Mouse (Mus musculus) kidney, adult 9 months (tissue): ENCODE measurements around the gene Chit1.
A peak's percentile ranks its signal among the peaks of the same experiment; 100 is the strongest.

ENCODE experiments used
- DNase-seq: peaks from one replicate; pipeline ENCODE4 v3.0.0; 2022

Chit1 gene

DNA sequence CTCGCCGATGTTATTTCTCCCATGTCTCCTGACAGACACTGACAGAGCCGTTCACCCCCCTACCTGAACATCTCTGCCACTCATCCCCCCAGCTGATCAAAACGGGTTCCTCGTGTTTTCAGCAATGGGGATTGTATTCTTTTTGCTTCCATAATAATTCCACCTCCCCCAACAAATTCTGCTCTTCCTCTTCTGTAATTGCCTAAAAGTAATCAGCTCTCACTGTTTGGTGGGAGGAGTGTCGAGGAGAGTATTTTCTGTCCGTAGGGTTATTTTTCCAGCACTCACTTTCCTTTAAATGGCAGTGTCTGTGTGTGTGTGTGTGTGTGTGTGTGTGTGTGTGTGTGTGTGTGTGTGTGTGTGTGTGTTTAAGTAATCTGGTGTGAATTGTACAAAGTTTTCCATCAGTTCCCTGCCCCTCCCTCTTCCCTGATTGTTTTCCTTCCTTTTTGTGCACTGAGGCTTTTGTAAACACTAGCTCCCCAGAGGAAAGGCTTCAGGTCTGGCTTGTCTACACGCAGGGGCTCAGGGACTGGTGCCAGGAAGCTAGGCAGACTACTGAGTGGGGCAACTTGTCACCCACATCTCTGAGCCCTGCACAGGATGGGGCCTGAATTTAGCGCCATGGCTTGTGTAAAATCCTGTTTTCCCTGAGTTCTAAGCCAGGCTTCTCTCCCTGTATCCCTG is 31.4 kb upstream of the Chit1 start:
- DNase-seq = peak; percentile 76

DNA sequence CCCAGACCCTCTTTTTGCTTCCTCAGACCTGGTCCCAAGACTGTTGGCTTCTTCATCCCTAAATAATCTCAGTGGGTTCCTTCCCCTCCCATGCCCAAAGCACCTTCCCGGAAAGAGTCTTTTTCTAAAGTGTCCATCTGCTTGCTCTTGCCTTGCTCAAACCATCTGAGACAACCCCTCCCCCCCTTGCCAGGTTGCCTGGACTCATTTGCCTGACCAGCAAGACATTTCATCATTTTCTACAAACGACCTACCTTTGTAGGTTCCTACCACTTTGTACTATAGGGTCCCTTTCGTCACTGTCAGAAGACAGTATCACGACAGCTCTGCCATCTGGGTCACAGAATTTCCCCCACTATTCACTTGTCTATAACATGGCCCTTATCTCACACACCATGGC is 30.6 kb upstream of the Chit1 start:
- no peak for DNase-seq

- DNase-seq = peak; percentile 61
Observed at GRCm38 (mm10) chr1:134080881-134081450, 30.1 kb upstream of the Chit1 start.

DNA sequence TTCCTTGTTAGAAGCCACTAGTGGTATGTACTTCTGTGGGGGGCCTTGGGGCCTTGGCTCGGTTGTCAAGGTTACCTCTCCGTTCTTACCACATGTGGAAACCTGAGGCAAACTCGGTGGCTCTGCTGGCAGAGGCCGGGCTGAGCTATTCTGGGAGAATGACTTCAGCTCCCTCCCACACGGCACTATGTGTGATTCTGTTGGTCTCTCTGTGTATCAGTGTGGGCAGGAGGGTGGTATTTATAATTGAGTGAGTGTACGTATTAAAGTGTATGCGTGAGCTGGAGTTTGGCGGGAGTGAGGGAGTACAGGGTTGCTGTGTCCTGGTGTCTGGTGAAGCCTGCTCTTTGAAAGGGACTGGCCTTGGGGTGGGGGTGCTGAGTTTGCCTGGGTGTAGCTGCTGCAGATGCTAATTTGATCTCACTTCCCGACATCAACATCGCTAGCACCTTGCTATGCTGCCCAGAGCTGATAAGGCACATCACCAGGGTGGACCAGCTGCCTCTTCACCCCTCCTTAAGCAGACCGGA is 28.0 kb upstream of the Chit1 start:
- peak; percentile 46 for DNase-seq

DNA sequence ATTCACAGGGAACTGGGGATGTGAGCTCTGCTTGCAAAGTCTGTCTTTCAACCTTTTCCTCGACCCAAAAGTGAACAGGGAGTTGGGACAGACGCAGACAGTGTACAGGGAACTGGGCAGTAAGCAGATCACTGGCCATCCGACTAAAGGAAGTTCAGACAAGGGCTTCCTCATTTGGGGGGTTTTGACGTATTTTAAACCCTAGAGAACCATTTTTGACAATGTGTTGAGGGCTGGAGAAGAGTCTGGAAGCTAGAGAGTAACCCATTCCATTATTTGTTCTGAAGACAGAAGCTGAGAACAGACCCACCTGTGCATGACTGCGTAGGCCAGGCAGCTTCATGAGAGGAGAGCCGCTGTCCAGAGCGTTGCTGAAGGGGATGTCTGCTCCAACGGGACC is 27.4 kb upstream of the Chit1 start:
- no peak for DNase-seq

DNA sequence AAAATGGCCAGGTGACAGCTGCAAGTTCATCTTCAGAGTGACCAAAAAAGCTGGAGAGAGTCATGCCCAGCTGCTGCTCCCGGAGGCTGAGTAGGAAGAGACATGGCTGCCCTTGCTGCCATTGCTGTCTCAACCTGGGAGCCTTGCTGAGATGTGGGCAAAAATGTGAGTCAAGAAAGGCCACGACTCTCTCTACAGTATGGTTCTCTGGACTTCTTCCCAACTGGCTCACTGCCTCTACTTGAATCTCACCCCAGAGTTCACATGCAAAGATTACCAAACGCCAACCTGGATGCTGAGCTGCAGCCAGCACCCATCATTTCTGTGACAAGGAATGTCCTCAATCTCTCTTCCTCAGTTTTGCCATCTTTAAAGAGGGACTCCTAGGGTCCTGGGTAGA is 26.9 kb upstream of the Chit1 start:
- DNase-seq = no peak

DNA sequence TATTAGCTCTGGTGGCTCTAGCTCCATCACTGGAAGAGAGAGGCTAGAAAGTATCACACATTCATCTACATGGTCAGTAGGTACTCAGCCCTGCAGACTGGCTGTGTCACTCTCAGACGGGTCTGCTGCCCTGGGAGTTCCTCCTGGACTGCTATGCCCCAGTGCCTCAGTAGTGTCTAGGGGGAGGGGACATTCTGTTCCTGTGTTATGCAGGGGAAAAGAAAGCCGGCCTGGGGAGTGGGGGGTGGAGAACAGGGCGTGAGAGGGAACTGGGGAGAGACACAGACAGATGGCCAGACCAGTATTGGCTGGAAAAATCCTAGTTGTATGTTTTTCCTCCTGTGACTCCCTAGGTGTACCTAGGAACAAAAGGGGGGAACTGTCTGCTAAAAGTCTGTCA is 25.0 kb upstream of the Chit1 start:
- no peak for DNase-seq

DNA sequence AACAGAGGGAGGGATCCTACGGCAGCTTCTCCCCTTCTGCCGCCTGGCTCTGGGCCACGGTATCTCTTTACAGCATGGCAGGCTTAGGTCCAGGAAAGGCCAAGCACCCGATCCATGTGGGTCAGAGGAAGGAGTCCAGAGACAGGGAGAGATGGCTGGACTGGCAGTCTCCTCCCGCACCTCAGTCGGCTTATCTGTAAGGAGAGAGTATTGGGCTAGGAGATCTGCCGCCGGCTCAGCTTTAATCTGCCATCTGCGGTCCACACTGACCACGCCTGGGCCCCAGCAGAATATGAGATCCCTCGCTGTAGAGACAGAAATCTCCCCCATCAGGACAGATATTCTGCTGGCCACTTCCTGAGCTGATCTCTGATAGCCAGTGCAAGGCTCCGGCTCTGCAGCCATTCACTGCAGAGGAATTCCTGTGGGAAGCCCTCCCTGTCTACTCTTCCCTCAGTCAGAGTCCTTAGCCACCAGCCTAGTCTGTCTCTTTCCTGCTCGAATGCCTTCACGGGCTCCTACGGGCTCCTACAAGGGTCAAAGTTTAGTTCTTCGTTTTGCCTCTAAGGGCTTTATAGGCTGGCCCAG is 24.1 kb upstream of the Chit1 start:
- peak; percentile 63 for DNase-seq

GRCm38 (mm10) chr1:134089074-134089473 is 22.0 kb upstream of the Chit1 start:
- no peak for DNase-seq

- no peak for DNase-seq
Observed at GRCm38 (mm10) chr1:134091851-134092250, 19.2 kb upstream of the Chit1 start.

- no peak for DNase-seq
Observed at GRCm38 (mm10) chr1:134092368-134092767, 18.7 kb upstream of the Chit1 start.

DNA sequence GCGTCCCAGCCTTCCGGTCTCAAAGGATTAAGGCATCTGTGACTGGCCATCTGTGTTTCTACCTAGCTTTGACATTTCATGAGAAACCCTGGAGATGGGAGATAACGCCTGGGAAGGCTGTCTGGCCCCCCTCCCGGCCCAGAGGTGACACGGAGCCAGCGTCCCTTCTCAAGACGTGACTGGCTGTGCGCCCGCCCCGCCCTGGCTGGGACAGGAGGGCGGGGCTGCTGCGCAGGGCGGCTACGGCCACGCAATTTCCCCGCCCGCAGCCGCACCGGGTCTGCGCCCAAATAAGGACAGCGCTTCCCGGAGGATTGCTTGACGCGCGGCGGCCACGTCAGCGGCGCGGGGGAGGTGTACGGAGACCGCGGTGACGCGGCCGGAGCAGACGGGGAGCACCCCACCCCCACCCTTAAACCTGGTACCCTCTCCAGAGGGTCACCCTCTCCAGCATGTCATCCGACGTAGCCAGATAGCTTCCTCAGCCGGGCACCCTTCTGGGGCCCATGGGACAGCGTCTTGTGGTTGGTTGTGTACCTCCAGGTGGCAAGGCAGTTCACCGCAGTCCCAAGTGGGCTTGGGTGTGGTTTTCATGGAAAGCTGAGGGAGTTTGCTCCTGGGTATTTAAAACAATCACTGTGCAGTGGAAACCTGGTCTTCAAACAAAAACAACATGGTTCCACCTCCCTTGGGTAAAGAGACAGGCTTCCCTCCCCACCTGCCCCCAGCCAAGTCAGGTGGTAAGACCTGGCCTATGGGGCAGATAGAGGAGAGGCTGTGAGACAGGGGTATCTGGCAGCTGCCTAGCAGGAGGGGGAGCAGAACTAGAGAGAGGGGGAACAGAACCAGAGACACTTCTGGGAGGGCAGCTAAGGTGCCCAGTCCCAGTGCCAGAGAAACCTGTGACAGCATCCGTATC is 17.9 kb upstream of the Chit1 start:
- DNase-seq = peak; percentile 92

DNA sequence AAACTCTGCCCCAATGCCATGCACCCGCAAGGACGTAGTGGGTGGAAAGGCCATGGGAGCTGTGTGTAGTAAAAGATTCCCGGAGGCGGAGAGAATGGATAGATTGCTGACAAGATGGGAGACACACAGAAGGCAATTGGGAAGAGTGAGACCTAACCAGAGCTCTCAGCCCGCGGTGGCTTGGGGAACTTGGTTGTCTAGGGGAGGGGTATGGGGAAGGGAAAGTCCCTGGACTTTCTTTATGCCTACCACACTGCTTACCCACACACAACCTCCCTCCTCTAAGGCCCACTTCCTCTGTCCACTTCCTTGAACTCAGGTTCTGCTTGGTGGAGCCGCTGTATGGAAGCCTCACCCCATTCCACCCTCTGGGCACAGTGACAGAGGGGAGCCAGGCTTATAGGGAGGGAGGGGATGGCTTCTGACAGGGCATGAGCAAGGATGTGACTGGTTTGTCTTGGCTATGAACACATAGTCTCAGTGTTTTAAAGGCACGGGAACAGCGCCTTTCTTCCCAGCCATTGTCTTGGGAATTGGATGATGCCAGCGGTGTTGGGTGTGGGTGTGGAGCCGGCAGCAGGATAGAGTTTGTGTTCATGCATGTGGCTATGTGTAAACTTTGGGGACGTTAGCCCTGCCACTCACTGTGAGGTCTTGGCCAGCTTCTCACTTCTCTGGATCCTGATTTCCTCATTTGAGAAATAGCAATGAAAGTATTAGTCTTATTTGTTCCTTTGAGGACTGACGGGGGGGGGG is 17.1 kb upstream of the Chit1 start:
- DNase-seq = no peak

DNA sequence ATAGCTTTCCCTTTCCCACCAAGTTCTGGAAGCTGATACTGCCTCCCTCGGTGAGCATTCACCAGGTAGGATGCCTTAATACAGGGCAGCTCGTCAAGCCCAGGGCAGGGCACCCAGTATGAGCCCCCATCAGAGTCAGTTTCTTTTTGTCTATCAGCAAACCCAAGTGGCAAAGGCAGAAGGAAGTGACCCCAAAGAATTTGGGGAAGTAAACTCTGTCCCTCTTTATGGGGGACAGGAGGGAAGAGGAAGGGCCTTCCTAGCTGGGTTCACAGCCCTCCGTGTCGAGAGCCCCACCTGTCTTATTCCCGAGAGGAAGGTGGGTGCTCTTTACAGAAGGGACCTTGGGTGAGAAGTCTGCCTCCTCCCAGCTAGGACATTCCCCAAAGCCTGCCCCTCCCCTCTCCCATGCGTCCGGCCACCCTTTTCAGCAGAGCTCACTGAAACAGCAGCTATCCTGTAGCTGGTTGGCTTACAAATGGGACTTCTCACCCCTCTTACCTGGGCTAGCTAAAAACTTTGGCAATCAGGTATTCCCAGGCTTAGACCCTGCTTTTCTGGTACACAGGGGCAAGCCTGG is 15.9 kb upstream of the Chit1 start:
- DNase-seq = no peak

- DNase-seq = no peak
Observed at GRCm38 (mm10) chr1:134095721-134096120, 15.3 kb upstream of the Chit1 start.

- peak; percentile 19 for DNase-seq
Observed at GRCm38 (mm10) chr1:134096264-134096934, 14.6 kb upstream of the Chit1 start.

DNA sequence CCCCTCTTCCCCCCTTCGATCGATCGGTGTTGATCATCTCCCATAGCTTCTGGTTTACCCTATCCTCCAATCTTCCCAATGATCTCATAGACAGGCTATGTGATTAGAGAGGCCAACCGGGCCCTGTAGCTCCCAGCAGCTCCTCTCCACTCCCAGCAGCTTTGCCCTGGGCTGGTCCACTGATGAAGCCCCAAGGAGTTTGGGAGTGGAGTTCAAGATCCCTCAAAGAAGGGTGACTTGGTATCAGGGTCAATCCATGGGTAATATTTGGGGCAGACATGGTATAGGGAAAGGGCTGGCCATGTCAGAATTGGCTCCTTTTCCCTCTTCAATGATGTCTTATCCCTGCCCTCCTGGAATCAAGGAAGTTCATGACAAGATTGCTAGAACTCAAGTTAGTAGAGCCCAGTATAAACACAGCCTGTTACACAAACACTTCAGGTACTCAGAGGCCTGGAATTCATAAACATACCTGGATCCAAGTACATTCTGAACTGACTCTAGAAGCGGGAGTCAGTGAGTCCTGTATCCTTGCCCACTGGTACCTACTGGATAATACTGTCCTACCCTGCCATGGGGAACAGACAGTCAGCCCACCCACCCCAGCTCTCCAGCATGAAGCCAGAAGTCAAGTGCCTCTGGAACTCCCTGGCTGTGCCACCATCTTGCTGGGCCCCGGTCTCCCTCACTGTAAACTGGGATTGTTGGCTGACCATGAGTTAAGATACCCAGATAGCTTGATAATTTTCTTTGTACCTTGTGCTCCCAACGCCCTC is 13.8 kb upstream of the Chit1 start:
- no peak for DNase-seq

DNA sequence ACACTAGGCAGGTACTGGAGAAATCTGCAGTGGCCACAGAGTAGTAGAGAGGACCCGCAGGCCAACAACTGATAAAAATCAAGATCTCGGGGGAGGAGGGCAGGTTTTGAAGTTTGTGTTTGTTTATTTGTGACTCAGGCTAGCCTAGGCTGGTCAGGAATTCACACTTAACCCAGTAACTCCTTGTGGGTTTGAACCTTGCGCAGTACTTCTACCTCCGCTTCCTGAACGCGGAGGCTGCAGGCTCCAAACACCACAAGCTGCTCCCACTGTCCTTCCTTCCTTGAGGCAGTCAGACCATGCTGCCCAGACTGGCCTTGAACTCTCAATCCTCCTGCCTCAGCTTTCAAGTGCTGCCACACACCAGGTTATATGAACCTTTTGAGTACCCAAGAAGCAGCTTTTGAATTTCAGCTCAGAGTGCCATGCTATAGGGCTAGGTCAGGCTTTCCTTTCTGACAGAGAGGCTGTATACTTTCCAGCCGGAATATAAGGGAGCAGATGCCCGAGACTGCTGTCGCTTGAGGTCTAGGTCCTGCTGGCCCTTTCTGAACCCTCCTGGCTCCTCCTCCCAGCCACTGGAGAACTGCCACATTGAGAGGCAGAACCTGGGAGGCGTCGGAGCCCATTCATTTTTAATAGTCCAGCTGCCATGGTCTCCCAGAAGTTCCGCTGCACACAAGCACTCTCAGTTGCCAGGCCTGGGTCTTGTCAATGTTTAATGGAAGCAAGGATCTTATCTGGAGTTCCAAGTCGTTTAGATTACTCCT is 12.9 kb upstream of the Chit1 start:
- DNase-seq = peak; percentile 72

- peak; percentile 96 for DNase-seq
Observed at GRCm38 (mm10) chr1:134098726-134099515, 12.1 kb upstream of the Chit1 start.
